Mouse (Mus musculus): ENCODE results near the gene Foxk1.

DNA sequence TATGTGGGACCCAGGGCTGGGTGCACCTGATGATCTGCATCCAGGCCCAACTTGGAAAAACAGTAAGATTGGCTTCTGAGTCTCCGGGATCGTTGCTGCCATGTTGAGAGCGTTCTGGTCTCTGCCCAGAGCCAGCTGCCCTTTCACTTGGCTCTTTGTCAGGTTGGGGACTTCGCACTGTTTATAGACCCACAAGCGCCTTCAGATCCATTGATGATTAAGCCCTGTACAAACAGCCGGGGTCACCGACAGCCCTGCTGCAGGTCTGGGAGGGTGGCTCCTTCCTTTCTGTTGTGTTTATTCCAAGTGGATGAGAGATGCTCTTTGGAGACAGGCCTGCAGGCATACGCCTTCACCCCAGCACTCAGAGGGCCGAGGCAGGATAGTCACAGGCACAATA, 16.6 kb downstream of the Foxk1 start:
- TF ChIP-seq ZC3H11A (IDR thresholded peaks at IDR 0.05; ENCODE audit: borderline replicate concordance, low read depth, low read length) (no peak), HCFC1 (IDR thresholded peaks at IDR 0.05; ENCODE audit: borderline replicate concordance, insufficient read depth, low read length) (no peak), CHD2 (IDR thresholded peaks at IDR 0.05; ENCODE audit: low read depth, low read length) (no peak)
